Mouse (Mus musculus) lung, embryonic 16.5 days (tissue): ENCODE results near the gene Gria1. TPM values are rescaled to one million over a fixed set of nuclear protein-coding genes. Genes with fewer than 3 reads are reported as not detected.

Experiments
- ATAC-seq: fragments of 200-750 bp; cut with Nextera tagmentation; 2 replicates; pipeline ENCODE4 v1.8.0; 2017; ENCODE audit warnings: low read depth, mild to moderate bottlenecking, moderate library complexity
- H3K27ac ChIP-seq: fragments of 300-500 bp; sonication (generic); 2 replicates; pipeline ENCODE4 v1.5.1; 2014; ENCODE audit warnings: mild to moderate bottlenecking, control low read depth, low read length
- H3K27me3 ChIP-seq: fragments of 300-500 bp; sonication (generic); 2 replicates; pipeline ENCODE4 v1.6.1; 2014; ENCODE audit warnings: low read depth, low read length, mixed read lengths; ENCODE audit not compliant: control insufficient read depth, insufficient read depth
- H3K36me3 ChIP-seq: fragments of 300-500 bp; sonication (generic); 2 replicates; pipeline ENCODE4 v1.6.1; 2014; ENCODE audit warnings: low read length; ENCODE audit not compliant: control insufficient read depth, insufficient read depth
- H3K4me1 ChIP-seq: fragments of 300-500 bp; sonication (generic); replicated peaks from 2 replicates; pipeline ENCODE4 v1.6.1; 2014; ENCODE audit warnings: low read length, mixed read lengths; ENCODE audit not compliant: control insufficient read depth, insufficient read depth
- H3K4me2 ChIP-seq: fragments of 300-500 bp; sonication (generic); 2 replicates; pipeline ENCODE4 v1.6.1; 2014; ENCODE audit warnings: low read depth, low read length, control low read depth
- H3K4me3 ChIP-seq: fragments of 300-500 bp; sonication (generic); 2 replicates; pipeline ENCODE4 v1.5.1; 2014; ENCODE audit warnings: mild to moderate bottlenecking, low read length, control low read depth
- H3K9ac ChIP-seq: fragments of 300-500 bp; sonication (generic); 2 replicates; pipeline ENCODE4 v1.6.1; 2014; ENCODE audit warnings: low read length, control low read depth
- H3K9me3 ChIP-seq: fragments of 300-500 bp; sonication (generic); 2 replicates; pipeline ENCODE4 v1.6.1; 2016; ENCODE audit warnings: low read length; ENCODE audit not compliant: control insufficient read depth
- WGBS: fragments of 180-500 bp; shearing (Covaris S2); extraction: QIAGEN DNeasy Blood & Tissue Kit; methylation state at CpG from one replicate; pipeline ENCODE4 v1.1.7; 2014; 5-methylcytosine and 5-hydroxymethylcytosine counted together
- polyA plus RNA-seq: library from polyadenylated mRNA; unstranded; fragments of >200 nt; fragmentation: Nextera tagmentation; extraction: Ambion mirVana; gene quantifications from 2 replicates; pipeline ENCODE4 v1.2.1, GENCODE M21; 2015

Gene Gria1
- polyA plus RNA-seq, 1 experiment from 2014 or later = 0.89 TPM

DNA sequence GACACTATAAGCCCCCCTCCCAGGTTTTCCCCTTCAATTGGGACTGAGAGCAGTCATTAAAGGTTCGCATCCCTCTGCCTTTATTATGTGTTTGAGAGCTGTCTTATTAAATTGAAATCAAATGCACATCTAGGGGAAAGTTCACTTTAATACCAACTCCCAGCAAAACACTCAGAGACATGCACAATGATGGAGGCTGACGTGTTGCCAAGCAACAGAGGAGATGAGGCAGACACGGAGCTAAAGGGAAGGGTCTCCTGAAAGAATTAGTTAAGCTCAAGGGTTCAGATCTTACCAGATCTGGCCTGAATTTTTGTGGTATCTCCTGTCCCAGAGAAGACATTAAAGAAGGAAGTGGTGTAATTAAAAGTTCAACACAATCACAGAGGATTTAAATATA, 305.9 kb downstream of the Gria1 start:
- Histone ChIP-seq H3K4me2 (no peak overlapping the region), H3K9ac (no peak overlapping the region), H3K4me1 (no peaks in the 10 kb centered on the region), H3K27ac (no peak overlapping the region), H3K9me3 (no peaks in the 10 kb centered on the region), H3K27me3 (no peaks in the 10 kb centered on the region), H3K4me3 (no peak overlapping the region), H3K36me3 (no peaks in the 10 kb centered on the region)
- WGBS = 61% methylated on average over 3 of the region's 3 CpGs
- no peak for ATAC-seq

DNA sequence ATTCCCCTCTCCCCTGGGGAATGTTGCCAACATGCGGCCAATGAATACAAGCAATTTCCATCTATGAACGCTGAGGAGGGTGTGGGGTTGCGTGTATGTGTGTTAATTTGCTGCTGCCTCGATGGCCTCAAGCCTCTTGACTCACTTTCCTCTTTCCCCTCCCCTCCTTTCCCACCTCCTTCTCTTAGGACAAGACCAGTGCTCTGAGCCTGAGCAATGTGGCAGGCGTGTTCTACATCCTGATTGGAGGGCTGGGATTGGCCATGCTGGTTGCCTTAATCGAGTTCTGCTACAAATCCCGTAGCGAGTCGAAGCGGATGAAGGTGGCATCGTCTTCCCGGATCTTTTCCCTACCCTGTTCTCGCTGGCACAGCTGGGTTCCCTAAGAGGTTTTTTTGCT, 306.3 kb downstream of the Gria1 start:
- Histone ChIP-seq H3K4me1 (no peaks in the 10 kb centered on the region), H3K27ac (no peak overlapping the region), H3K9me3 (no peaks in the 10 kb centered on the region), H3K4me3 (no peak overlapping the region), H3K9ac (no peak overlapping the region), H3K4me2 (no peak overlapping the region), H3K27me3 (no peaks in the 10 kb centered on the region), H3K36me3 (no peaks in the 10 kb centered on the region)
- 81% methylated on average over 13 of the region's 13 CpGs for WGBS
- no peak for ATAC-seq

DNA sequence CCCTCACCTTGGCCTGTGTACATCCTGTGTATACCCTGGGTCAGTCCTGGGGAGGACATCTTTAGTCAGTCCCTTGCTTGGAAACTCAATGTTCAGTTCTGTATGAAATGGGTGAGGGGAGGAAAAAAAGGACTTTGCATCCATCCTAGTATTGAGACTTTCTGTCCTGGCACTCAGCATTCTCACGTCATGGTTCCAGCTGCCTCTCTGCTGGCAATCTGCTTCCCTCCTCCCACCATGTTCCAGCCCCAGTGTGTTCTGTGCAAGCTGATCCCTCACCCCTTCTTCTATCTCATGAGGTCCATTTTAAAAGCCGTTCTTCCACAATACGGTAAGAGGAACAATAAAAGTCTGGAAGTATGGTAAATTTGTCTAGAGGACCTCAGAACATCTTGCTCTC, 308.2 kb downstream of the Gria1 start:
- WGBS = 83% methylated on average over 3 of the region's 3 CpGs
- H3K4me3 ChIP-seq = no peak overlapping the region
- H3K9me3 ChIP-seq = no peaks in the 10 kb centered on the region
- no peaks in the 10 kb centered on the region for H3K36me3 ChIP-seq
- H3K4me2 ChIP-seq = no peak overlapping the region
- H3K27me3 ChIP-seq = no peaks in the 10 kb centered on the region
- H3K4me1 ChIP-seq = no peaks in the 10 kb centered on the region
- ATAC-seq = no peak
- H3K27ac ChIP-seq = no peak overlapping the region
- H3K9ac ChIP-seq = no peak overlapping the region

DNA sequence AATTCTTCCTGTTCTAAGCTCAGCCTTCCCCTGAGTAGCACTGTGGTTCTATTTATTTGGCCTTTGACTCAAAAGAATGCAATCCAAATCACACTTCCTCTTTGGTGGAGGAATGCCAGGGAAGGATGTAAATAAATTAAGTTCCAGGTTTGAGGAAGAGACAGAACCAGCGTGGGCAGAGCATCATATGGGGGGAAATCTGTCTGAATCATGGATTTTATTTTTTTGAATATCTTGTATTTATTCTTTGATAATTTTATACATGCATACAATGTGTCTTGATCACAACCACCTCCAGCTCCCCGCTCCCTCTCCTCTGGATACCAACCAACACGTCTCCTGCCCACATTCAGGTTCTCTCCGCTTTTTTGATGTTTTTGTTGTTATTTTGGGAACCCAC, 312.9 kb downstream of the Gria1 start:
- no peak overlapping the region for H3K4me3 ChIP-seq
- ATAC-seq = no peak
- no peak overlapping the region for H3K27ac ChIP-seq
- no peaks in the 10 kb centered on the region for H3K9me3 ChIP-seq
- H3K9ac ChIP-seq = no peak overlapping the region
- H3K4me2 ChIP-seq = no peak overlapping the region
- H3K36me3 ChIP-seq = no peaks in the 10 kb centered on the region
- 64% methylated on average over 4 of the region's 4 CpGs for WGBS
- no peaks in the 10 kb centered on the region for H3K27me3 ChIP-seq
- no peaks in the 10 kb centered on the region for H3K4me1 ChIP-seq
